Mouse (Mus musculus) limb, embryonic 14.5 days (tissue): ENCODE results near the gene Agap1. TPM values are rescaled to one million over a fixed set of nuclear protein-coding genes. Genes with fewer than 3 reads are reported as not detected.
"Not testable (repeated sequence)": the region's sequence is repeated elsewhere in the genome, so short reads cannot be mapped to it uniquely, and the experiment has no call there.

Experiments
- ATAC-seq: fragments of 200-750 bp; cut with Nextera tagmentation; 2 replicates; pipeline ENCODE4 v1.8.0; 2017; ENCODE audit warnings: low read depth, moderate number of reproducible peaks, moderate TSS enrichment; ENCODE audit not compliant: low FRiP score
- DNase-seq: peaks from one replicate; pipeline ENCODE4 v3.0.0-alpha.2; 2015; ENCODE audit warnings: low spot score
- H3K27ac ChIP-seq: fragments of 300-500 bp; sonication (generic); replicated peaks from 2 replicates; pipeline ENCODE4 v1.5.1; 2014; ENCODE audit warnings: low read depth, mild to moderate bottlenecking, low read length, moderate library complexity, mixed read lengths
- H3K27me3 ChIP-seq: fragments of 300-500 bp; sonication (generic); 2 replicates; pipeline ENCODE4 v1.6.1; 2014; ENCODE audit warnings: low read length, mixed read lengths; ENCODE audit not compliant: control insufficient read depth, insufficient read depth
- H3K36me3 ChIP-seq: fragments of 300-500 bp; sonication (generic); 2 replicates; pipeline ENCODE4 v1.6.1; 2014; ENCODE audit warnings: mild to moderate bottlenecking, low read length, moderate library complexity, mixed read lengths; ENCODE audit not compliant: control insufficient read depth, insufficient read depth
- H3K4me1 ChIP-seq: fragments of 300-500 bp; sonication (generic); 2 replicates; pipeline ENCODE4 v1.6.1; 2014; ENCODE audit warnings: antibody characterized with exemption, low read length, mixed read lengths; ENCODE audit not compliant: control insufficient read depth, insufficient read depth
- H3K4me2 ChIP-seq: fragments of 300-500 bp; sonication (generic); replicated peaks from 2 replicates; pipeline ENCODE4 v1.6.1; 2014; ENCODE audit warnings: low read depth, mild to moderate bottlenecking, low read length, moderate library complexity; ENCODE audit not compliant: severe bottlenecking
- H3K4me3 ChIP-seq: fragments of 300-500 bp; sonication (generic); replicated peaks from 2 replicates; pipeline ENCODE4 v1.5.1; 2014; ENCODE audit warnings: low read length
- H3K9ac ChIP-seq: fragments of 300-500 bp; sonication (generic); 2 replicates; pipeline ENCODE4 v1.6.1; 2014; ENCODE audit warnings: mild to moderate bottlenecking, low read depth, low read length, moderate library complexity; ENCODE audit not compliant: severe bottlenecking
- H3K9me3 ChIP-seq: fragments of 300-500 bp; sonication (generic); 2 replicates; pipeline ENCODE4 v1.6.1; 2016; ENCODE audit warnings: low read length; ENCODE audit not compliant: control insufficient read depth
- POLR2A ChIP-seq: fragments of 200-500 bp; IDR thresholded peaks from 2 replicates; pipeline ENCODE4 v1.8.0; 2012; ENCODE audit warnings: inconsistent platforms, mild to moderate bottlenecking, moderate library complexity, borderline replicate concordance; ENCODE audit not compliant: insufficient read depth, insufficient read length; ENCODE audit errors: extremely low read depth
- WGBS: fragments of 180-500 bp; shearing (Covaris S2); extraction: QIAGEN DNeasy Blood & Tissue Kit; methylation state at CpG from one replicate; pipeline ENCODE4 v1.1.7; 2014; 5-methylcytosine and 5-hydroxymethylcytosine counted together
- polyA plus RNA-seq, 2 experiments: library from polyadenylated mRNA; depleted of rRNA in 1 of 2; stranded (reverse) in 1 of 2; unstranded in 1 of 2; fragments of >200 nt; fragmentation: Nextera tagmentation in 1 of 2; extraction: Ambion mirVana in 1 of 2; gene quantifications; 2 replicates each; pipeline versions ENCODE4 v1.2.1 to v1.2.3; 2012 to 2014

Agap1 gene
- polyA plus RNA-seq, 2 experiments = 16.2 to 19.5 TPM

DNA sequence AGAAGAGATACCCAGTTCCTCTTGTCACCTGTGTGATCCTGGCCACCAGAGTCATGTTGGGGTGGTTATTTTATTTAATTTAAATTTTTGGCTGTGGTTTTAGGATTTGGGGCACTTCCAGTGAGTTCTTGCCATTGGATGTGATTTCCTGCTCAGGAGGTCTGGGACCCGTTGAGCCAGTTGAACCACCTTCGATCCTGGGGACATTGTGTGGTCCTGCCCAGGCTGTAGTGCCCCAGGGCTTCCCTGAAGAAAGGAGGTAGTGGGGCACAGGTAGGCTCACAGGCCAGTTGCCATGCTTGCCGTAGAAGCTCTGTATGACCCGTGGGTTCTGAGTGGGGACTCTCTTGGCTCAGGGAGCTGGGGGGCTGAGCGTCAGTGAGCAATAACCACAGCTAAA, 38.6 kb downstream of the Agap1 start:
- no peak for DNase-seq
- 79% methylated on average over 5 of the region's 5 CpGs for WGBS
- Histone ChIP-seq H3K4me1 (peaks cover 2% of the 10 kb centered on the region; the same call in 1 of the 2 replicates), H3K9me3 (no peaks in the 10 kb centered on the region), H3K4me3 (no peak overlapping the region), H3K27me3 (no peaks in the 10 kb centered on the region), H3K36me3 (no peaks in the 10 kb centered on the region), H3K27ac (no peak overlapping the region), H3K4me2 (no peak overlapping the region), H3K9ac (no peak overlapping the region)
- no peak for ATAC-seq
- TF ChIP-seq POLR2A = no peak

DNA sequence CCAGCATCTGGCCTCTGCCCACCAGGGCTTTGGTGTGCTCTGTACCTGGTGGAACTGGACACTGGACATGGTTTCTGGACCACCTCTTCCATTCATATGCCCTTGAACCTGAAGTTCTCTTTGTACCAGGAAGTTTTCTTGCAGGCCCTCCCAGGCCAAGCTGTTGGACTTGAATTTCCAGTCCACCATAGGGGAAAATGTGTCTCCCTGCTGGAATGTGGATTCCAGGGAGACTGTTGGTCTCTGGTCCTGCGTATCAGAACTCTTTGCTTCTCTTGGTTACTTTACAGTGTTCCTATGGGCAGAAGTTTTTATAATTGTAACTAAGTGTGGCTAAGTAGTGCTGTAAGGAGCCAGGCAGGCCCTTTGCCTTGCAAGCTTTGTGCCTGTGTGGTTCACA, 40.2 kb downstream of the Agap1 start:
- no peak overlapping the region for H3K27ac ChIP-seq
- ATAC-seq = no peak
- no peaks in the 10 kb centered on the region for H3K9me3 ChIP-seq
- WGBS = 83% methylated on average over 1 of the region's 1 CpGs
- no peak overlapping the region for H3K9ac ChIP-seq
- no peak for DNase-seq
- H3K36me3 ChIP-seq = no peaks in the 10 kb centered on the region
- no peak overlapping the region for H3K4me3 ChIP-seq
- no peak for TF ChIP-seq POLR2A
- H3K27me3 ChIP-seq = no peaks in the 10 kb centered on the region
- H3K4me1 ChIP-seq = peaks cover 4% of the 10 kb centered on the region; the same call in 1 of the 2 replicates
- H3K4me2 ChIP-seq = no peak overlapping the region

DNA sequence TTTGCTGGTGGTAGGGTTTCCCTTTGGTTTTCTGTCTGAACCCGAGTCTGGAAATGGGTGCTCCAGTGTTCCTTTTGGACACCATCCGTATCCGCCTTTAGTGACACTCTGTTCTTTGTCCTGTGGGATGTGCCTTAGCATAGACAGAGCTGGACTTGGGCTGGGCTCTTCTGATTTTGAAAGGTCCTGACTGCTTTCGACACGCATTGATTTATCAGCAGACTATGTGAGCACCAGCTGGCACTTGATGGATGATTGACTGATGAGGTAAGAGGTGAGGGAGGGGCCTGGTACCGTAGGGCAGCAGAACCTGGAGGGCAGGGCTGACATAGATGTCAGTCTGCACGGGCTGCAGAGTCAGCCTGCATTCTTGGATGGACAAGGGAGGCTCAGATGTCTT, 41.6 kb downstream of the Agap1 start:
- Histone ChIP-seq H3K4me3 (no peak overlapping the region), H3K36me3 (no peaks in the 10 kb centered on the region), H3K27me3 (no peaks in the 10 kb centered on the region), H3K4me1 (0 out of 2 replicates have a peak, but pooled peaks cover 4% of the 10 kb centered on the region), H3K9ac (no peak overlapping the region), H3K27ac (no peak overlapping the region), H3K9me3 (no peaks in the 10 kb centered on the region), H3K4me2 (no peak overlapping the region)
- 78% methylated on average over 7 of the region's 7 CpGs for WGBS
- ATAC-seq (no peak), DNase-seq (no peak)
- no peak for TF ChIP-seq POLR2A

DNA sequence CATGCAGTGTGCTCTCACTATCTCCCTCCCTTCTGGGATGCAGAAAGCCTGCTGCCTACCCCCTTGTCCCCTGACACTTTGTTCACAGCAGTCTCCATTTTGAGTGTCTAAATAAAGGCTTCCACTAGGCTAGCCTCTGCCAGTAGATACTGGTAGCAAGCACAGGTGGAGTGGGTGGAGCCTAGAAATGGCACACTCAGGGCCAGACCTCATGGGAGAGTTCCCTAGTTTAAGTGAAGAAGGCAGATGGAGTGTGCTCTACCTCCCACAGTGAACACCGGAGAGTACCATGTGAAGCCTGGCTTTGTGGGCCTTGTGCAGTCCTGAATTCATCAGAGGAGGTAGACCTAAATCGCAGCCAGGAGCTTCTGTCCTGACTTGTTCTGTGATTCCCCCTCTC, 46.3 kb downstream of the Agap1 start:
- Histone ChIP-seq H3K27ac (no peak overlapping the region), H3K36me3 (no peaks in the 10 kb centered on the region), H3K4me3 (no peak overlapping the region), H3K4me1 (0 out of 2 replicates have a peak, but pooled peaks cover 4% of the 10 kb centered on the region), H3K9ac (no peak overlapping the region), H3K4me2 (no peak overlapping the region), H3K9me3 (no peaks in the 10 kb centered on the region), H3K27me3 (no peaks in the 10 kb centered on the region)
- no peak for ATAC-seq
- WGBS = 88% methylated on average over 2 of the region's 2 CpGs
- no peak for TF ChIP-seq POLR2A
- DNase-seq = no peak

DNA sequence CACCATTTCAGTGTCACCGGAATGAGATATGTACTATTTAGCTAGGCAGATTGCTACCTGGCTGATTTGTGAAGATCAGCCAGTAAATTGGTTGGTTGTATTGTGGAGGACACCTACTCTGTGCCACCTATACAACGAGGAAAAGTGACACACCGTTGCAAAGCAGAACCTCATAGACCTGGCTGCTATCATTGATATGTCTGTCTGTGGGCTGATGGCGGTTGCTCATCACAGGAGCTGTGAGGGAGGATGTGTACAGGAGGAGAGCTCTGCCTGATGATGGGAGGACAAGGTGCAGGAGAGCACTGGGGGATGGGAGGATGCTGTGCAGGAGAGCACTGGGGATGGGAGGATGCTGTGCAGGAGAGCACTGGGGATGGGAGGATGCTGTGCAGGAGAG, 46.7 kb downstream of the Agap1 start:
- DNase-seq = no peak
- Histone ChIP-seq H3K4me1 (0 out of 2 replicates have a peak, but pooled peaks cover 4% of the 10 kb centered on the region), H3K4me3 (no peak overlapping the region), H3K9ac (no peak overlapping the region), H3K27ac (no peak overlapping the region), H3K27me3 (no peaks in the 10 kb centered on the region), H3K36me3 (no peaks in the 10 kb centered on the region), H3K9me3 (no peaks in the 10 kb centered on the region), H3K4me2 (no peak overlapping the region)
- TF ChIP-seq POLR2A = no peak
- 90% methylated on average over 4 of the region's 4 CpGs for WGBS
- no peak for ATAC-seq

DNA sequence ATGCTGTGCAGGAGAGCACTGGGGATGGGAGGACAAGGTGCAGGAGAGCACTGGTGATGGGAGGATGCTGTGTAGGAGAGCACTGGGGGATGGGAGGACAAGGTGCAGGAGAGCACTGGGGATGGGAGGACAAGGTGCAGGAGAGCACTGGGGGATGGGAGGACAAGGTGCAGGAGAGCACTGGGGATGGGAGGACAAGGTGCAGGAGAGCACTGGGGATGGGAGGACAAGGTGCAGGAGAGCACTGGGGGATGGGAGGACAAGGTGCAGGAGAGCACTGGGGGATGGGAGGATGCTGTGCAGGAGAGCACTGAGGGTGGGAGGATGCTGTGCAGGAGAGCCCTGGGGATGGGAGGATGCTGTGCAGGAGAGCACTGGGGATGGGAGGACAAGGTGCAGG, 47.3 kb downstream of the Agap1 start:
- not testable (repeated sequence) for H3K9ac ChIP-seq, ATAC-seq, DNase-seq, H3K4me1 ChIP-seq, H3K4me3 ChIP-seq, H3K4me2 ChIP-seq, H3K27me3 ChIP-seq, H3K27ac ChIP-seq, H3K9me3 ChIP-seq, H3K36me3 ChIP-seq
